Mouse (Mus musculus): ENCODE measurements around the gene Rab31. TPM values are rescaled to one million over a fixed set of nuclear protein-coding genes. Genes with fewer than 3 reads are reported as not detected.

Gene Rab31
- polyA plus RNA-seq, 1 experiment from 2014 or later = 53.2 TPM

DNA sequence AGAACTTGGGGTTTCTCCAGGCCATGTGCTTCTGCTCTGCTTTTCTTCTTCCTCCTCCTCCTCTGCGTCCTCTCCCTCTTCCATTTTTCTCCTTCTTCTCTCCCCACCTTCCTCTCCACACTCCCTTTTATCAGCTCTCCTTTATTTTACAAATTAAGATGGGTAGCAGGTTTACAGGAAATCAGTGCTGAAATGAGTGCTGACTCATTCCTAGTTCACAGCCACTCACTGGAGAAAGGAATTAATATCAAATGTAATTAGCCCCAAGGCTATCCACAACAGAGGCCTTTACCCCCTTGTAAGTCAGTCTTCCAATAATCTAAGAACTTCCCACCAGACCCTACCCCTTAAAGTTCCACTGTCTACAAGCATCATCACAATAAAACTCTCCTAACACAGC is 3.7 kb upstream of the Rab31 start:
- Histone ChIP-seq H3K4me2 (ENCODE audit: low read depth, severe bottlenecking) (no peak overlapping the region), H3K27me3 (ENCODE audit: control insufficient read depth, insufficient read depth, low read length) (no peaks in the 10 kb centered on the region), H3K36me3 (ENCODE audit: control insufficient read depth, insufficient read depth, low read length) (no peaks in the 10 kb centered on the region), H3K9me3 (ENCODE audit: control insufficient read depth, low read length) (no peaks in the 10 kb centered on the region), H3K4me1 (ENCODE audit: control insufficient read depth, insufficient read depth, low read length) (peaks cover 5% of the 10 kb centered on the region; the same call in 1 of the 2 replicates), H3K27ac (replicated peaks; ENCODE audit: low read depth, low read length) (no peak overlapping the region), H3K4me3 (ENCODE audit: low read depth, low read length) (no peak overlapping the region), H3K9ac (ENCODE audit: low read length) (no peak overlapping the region)
- ATAC-seq (ENCODE audit: insufficient number of reproducible peaks, low FRiP score, low TSS enrichment, low read depth) (no peak), DNase-seq (ENCODE audit: low spot score) (no peak)
- 73% methylated on average over 1 of the region's 1 CpGs for WGBS

DNA sequence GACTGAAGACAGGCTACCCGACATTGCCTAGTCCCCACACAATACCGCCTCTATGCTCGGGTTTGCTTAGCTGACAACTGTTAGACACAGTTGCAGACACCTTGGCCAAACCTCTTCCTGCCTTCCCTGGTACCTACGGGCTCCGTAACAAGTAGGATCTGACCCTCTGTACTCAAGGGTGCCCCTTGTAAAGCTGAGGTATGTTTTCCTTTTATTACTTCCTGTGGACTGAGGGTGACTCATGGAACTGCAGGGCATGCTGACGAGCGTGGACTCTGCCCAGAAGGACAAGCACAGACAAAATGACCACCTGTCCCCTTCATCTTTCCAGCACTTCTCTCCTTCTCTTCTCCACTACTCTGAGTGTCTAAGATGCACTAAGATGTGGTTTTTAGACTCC is 1.9 kb upstream of the Rab31 start:
- no peaks in the 10 kb centered on the region for H3K36me3 ChIP-seq (ENCODE audit: control insufficient read depth, insufficient read depth, low read length)
- no peak overlapping the region for H3K27ac ChIP-seq (replicated peaks; ENCODE audit: low read depth, low read length)
- ATAC-seq (ENCODE audit: insufficient number of reproducible peaks, low FRiP score, low TSS enrichment, low read depth) (no peak), DNase-seq (ENCODE audit: low spot score) (no peak)
- no peak overlapping the region for H3K4me2 ChIP-seq (ENCODE audit: low read depth, severe bottlenecking)
- 53% methylated on average over 7 of the region's 7 CpGs for WGBS
- H3K27me3 ChIP-seq (ENCODE audit: control insufficient read depth, insufficient read depth, low read length) = no peaks in the 10 kb centered on the region
- H3K4me1 ChIP-seq (ENCODE audit: control insufficient read depth, insufficient read depth, low read length) = peaks cover 10% of the 10 kb centered on the region
- no peaks in the 10 kb centered on the region for H3K9me3 ChIP-seq (ENCODE audit: control insufficient read depth, low read length)
- H3K4me3 ChIP-seq (ENCODE audit: low read depth, low read length) = no peak overlapping the region
- no peak overlapping the region for H3K9ac ChIP-seq (ENCODE audit: low read length)

DNA sequence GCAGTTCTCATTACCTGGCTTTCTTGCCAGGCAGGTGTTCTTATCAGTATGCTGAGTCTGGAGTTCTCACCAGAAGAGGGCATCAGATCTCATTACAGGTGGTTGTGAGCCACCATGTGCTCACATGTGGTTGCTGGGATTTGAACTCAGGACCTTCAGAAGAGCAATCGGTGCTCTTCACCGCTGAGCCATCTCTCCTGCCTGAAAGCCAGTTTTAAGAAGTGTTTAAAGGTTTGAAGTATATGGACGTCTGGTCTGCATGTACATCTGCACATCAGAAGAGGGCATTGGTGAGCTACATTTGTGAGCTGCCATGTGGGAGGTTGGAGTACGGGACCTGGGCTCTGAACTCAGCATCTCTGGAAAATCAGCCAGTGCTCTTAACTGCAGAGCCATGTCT is 1.1 kb upstream of the Rab31 start:
- H3K9me3 ChIP-seq (ENCODE audit: control insufficient read depth, low read length) = no peaks in the 10 kb centered on the region
- peaks cover 10% of the 10 kb centered on the region for H3K4me1 ChIP-seq (ENCODE audit: control insufficient read depth, insufficient read depth, low read length)
- no peak for ATAC-seq (ENCODE audit: insufficient number of reproducible peaks, low FRiP score, low TSS enrichment, low read depth)
- whole genome bisulfite sequencing = 62% methylated on average over 4 of the region's 4 CpGs
- H3K36me3 ChIP-seq (ENCODE audit: control insufficient read depth, insufficient read depth, low read length) = no peaks in the 10 kb centered on the region
- H3K4me2 ChIP-seq (ENCODE audit: low read depth, severe bottlenecking) = no peak overlapping the region
- no peak overlapping the region for H3K9ac ChIP-seq (ENCODE audit: low read length)
- DNase-seq (ENCODE audit: low spot score) = no peak
- no peak overlapping the region for H3K27ac ChIP-seq (replicated peaks; ENCODE audit: low read depth, low read length)
- H3K27me3 ChIP-seq (ENCODE audit: control insufficient read depth, insufficient read depth, low read length) = no peaks in the 10 kb centered on the region
- no peak overlapping the region for H3K4me3 ChIP-seq (ENCODE audit: low read depth, low read length)

GRCm38 (mm10) chr17:65770982-65771915 is 1.3 kb downstream of the Rab31 start:
- peak; percentile 31 for DNase-seq (ENCODE audit: low spot score)
- Histone ChIP-seq H3K4me3 (ENCODE audit: low read depth, low read length) (peak overlapping the region; percentile 59), H3K4me2 (ENCODE audit: low read depth, severe bottlenecking) (peak overlapping the region; percentile 86), H3K27ac (replicated peaks; ENCODE audit: low read depth, low read length) (no peak overlapping the region), H3K9me3 (ENCODE audit: control insufficient read depth, low read length) (no peaks in the 10 kb centered on the region), H3K36me3 (ENCODE audit: control insufficient read depth, insufficient read depth, low read length) (no peaks in the 10 kb centered on the region), H3K27me3 (ENCODE audit: control insufficient read depth, insufficient read depth, low read length) (no peaks in the 10 kb centered on the region), H3K4me1 (ENCODE audit: control insufficient read depth, insufficient read depth, low read length) (peaks cover 10% of the 10 kb centered on the region), H3K9ac (ENCODE audit: low read length) (peak overlapping the region; percentile 75; the same call in 1 of the 2 replicates)
- ATAC-seq (ENCODE audit: insufficient number of reproducible peaks, low FRiP score, low TSS enrichment, low read depth) = no peak
- WGBS = 20% methylated on average over 17 of the region's 17 CpGs

GRCm38 (mm10) chr17:65768486-65768885 is 4.1 kb downstream of the Rab31 start:
- no peak overlapping the region for H3K27ac ChIP-seq (replicated peaks; ENCODE audit: low read depth, low read length)
- H3K4me3 ChIP-seq (ENCODE audit: low read depth, low read length) = no peak overlapping the region
- H3K36me3 ChIP-seq (ENCODE audit: control insufficient read depth, insufficient read depth, low read length) = no peaks in the 10 kb centered on the region
- no peaks in the 10 kb centered on the region for H3K9me3 ChIP-seq (ENCODE audit: control insufficient read depth, low read length)
- H3K27me3 ChIP-seq (ENCODE audit: control insufficient read depth, insufficient read depth, low read length) = no peaks in the 10 kb centered on the region
- 91% methylated on average over 5 of the region's 5 CpGs for WGBS
- DNase-seq (ENCODE audit: low spot score) = no peak
- H3K9ac ChIP-seq (ENCODE audit: low read length) = no peak overlapping the region
- peaks cover 10% of the 10 kb centered on the region for H3K4me1 ChIP-seq (ENCODE audit: control insufficient read depth, insufficient read depth, low read length)
- ATAC-seq (ENCODE audit: insufficient number of reproducible peaks, low FRiP score, low TSS enrichment, low read depth) = no peak
- no peak overlapping the region for H3K4me2 ChIP-seq (ENCODE audit: low read depth, severe bottlenecking)

GRCm38 (mm10) chr17:65763221-65763620 is 9.3 kb downstream of the Rab31 start:
- Histone ChIP-seq H3K9me3 (ENCODE audit: control insufficient read depth, low read length) (no peaks in the 10 kb centered on the region), H3K9ac (ENCODE audit: low read length) (no peak overlapping the region), H3K4me3 (ENCODE audit: low read depth, low read length) (no peak overlapping the region), H3K27ac (replicated peaks; ENCODE audit: low read depth, low read length) (no peak overlapping the region), H3K36me3 (ENCODE audit: control insufficient read depth, insufficient read depth, low read length) (no peaks in the 10 kb centered on the region), H3K27me3 (ENCODE audit: control insufficient read depth, insufficient read depth, low read length) (no peaks in the 10 kb centered on the region), H3K4me1 (ENCODE audit: control insufficient read depth, insufficient read depth, low read length) (no peaks in the 10 kb centered on the region), H3K4me2 (ENCODE audit: low read depth, severe bottlenecking) (no peak overlapping the region)
- no peak for DNase-seq (ENCODE audit: low spot score)
- no peak for ATAC-seq (ENCODE audit: insufficient number of reproducible peaks, low FRiP score, low TSS enrichment, low read depth)
- WGBS = 94% methylated on average over 14 of the region's 14 CpGs

- no peak overlapping the region for H3K4me3 ChIP-seq (ENCODE audit: low read depth, low read length)
- DNase-seq (ENCODE audit: low spot score) = no peak
These were observed 15.4 kb downstream of the Rab31 start for GRCm38 (mm10) chr17:65757150-65757549.

DNA sequence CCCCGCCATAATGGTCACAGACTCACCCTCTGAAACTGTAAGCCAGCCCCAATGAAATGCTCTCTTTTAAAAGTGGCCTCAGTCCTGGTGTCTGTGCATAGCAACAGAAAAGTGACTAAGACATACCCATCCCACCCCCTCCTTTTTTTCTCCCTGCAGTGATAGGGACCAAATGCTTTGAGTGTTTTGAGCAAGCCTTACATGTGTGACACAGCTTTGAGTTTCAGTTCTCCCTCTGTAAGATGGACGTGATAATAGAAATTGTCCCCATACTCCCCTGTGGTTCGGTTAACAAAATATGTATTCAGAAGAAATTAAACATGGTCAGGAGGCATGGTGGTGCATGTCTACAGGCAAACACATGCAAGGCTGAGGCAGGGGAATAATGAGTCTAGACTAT is 16.7 kb downstream of the Rab31 start:
- Histone ChIP-seq H3K27ac (replicated peaks; ENCODE audit: low read depth, low read length) (no peak overlapping the region), H3K4me1 (ENCODE audit: control insufficient read depth, insufficient read depth, low read length) (no peaks in the 10 kb centered on the region), H3K4me2 (ENCODE audit: low read depth, severe bottlenecking) (no peak overlapping the region), H3K4me3 (ENCODE audit: low read depth, low read length) (no peak overlapping the region), H3K27me3 (ENCODE audit: control insufficient read depth, insufficient read depth, low read length) (no peaks in the 10 kb centered on the region), H3K36me3 (ENCODE audit: control insufficient read depth, insufficient read depth, low read length) (no peaks in the 10 kb centered on the region), H3K9ac (ENCODE audit: low read length) (no peak overlapping the region), H3K9me3 (ENCODE audit: control insufficient read depth, low read length) (0 out of 2 replicates have a peak, but pooled peaks cover 2% of the 10 kb centered on the region)
- WGBS = 93% methylated on average over 3 of the region's 3 CpGs
- ATAC-seq (ENCODE audit: insufficient number of reproducible peaks, low FRiP score, low TSS enrichment, low read depth) = no peak
- no peak for DNase-seq (ENCODE audit: low spot score)

More at GRCm38 (mm10) chr17:65757150-65757549, 15.4 kb downstream of the Rab31 start:
- Histone ChIP-seq H3K36me3 (ENCODE audit: control insufficient read depth, insufficient read depth, low read length) (no peaks in the 10 kb centered on the region), H3K4me2 (ENCODE audit: low read depth, severe bottlenecking) (no peak overlapping the region), H3K27ac (replicated peaks; ENCODE audit: low read depth, low read length) (no peak overlapping the region), H3K27me3 (ENCODE audit: control insufficient read depth, insufficient read depth, low read length) (no peaks in the 10 kb centered on the region), H3K9me3 (ENCODE audit: control insufficient read depth, low read length) (0 out of 2 replicates have a peak, but pooled peaks cover 2% of the 10 kb centered on the region), H3K9ac (ENCODE audit: low read length) (no peak overlapping the region), H3K4me1 (ENCODE audit: control insufficient read depth, insufficient read depth, low read length) (no peaks in the 10 kb centered on the region)
- ATAC-seq (ENCODE audit: insufficient number of reproducible peaks, low FRiP score, low TSS enrichment, low read depth) = no peak
- 89% methylated on average over 6 of the region's 6 CpGs for WGBS
